Mouse (Mus musculus) lung, embryonic 14.5 days (tissue): ENCODE results near the gene Ctnna2. TPM values are rescaled to one million over a fixed set of nuclear protein-coding genes. Genes with fewer than 3 reads are reported as not detected.

Source experiments
- ATAC-seq: fragments of 200-750 bp; cut with Nextera tagmentation; 2 replicates; pipeline ENCODE4 v1.8.0; 2017; ENCODE audit warnings: mild to moderate bottlenecking, moderate TSS enrichment, moderate library complexity; ENCODE audit not compliant: insufficient read depth
- DNase-seq: peaks from one replicate; pipeline ENCODE4 v3.0.0-alpha.2; 2015
- H3K27ac ChIP-seq: fragments of 300-500 bp; sonication (generic); 2 replicates; pipeline ENCODE4 v1.5.1; 2014; ENCODE audit warnings: low read depth, mild to moderate bottlenecking, moderate library complexity
- H3K27me3 ChIP-seq: fragments of 300-500 bp; sonication (generic); 2 replicates; pipeline ENCODE4 v1.6.1; 2014; ENCODE audit warnings: low read length, control low read depth; ENCODE audit not compliant: insufficient read depth
- H3K36me3 ChIP-seq: fragments of 300-500 bp; sonication (generic); 2 replicates; pipeline ENCODE4 v1.6.1; 2014; ENCODE audit warnings: control low read depth; ENCODE audit not compliant: insufficient read depth
- H3K4me1 ChIP-seq: fragments of 300-500 bp; sonication (generic); 2 replicates; pipeline ENCODE4 v1.6.1; 2014; ENCODE audit warnings: antibody characterized with exemption, control low read depth; ENCODE audit not compliant: insufficient read depth
- H3K4me2 ChIP-seq: fragments of 300-500 bp; sonication (generic); 2 replicates; pipeline ENCODE4 v1.6.1; 2014; ENCODE audit warnings: mild to moderate bottlenecking
- H3K4me3 ChIP-seq: fragments of 300-500 bp; sonication (generic); 2 replicates; pipeline ENCODE4 v1.5.1; 2014; ENCODE audit warnings: low read depth, low read length
- H3K9ac ChIP-seq: fragments of 300-500 bp; sonication (generic); 2 replicates; pipeline ENCODE4 v1.6.1; 2014
- H3K9me3 ChIP-seq: fragments of 300-500 bp; sonication (generic); 2 replicates; pipeline ENCODE4 v1.6.1; 2016; ENCODE audit warnings: low read depth, low read length, control low read depth
- CTCF ChIP-seq: IDR thresholded peaks from 2 replicates; pipeline ENCODE4 v1.5.1; 2016; ENCODE audit warnings: antibody characterized with exemption, low read depth
- WGBS: fragments of 180-500 bp; shearing (Covaris S2); extraction: QIAGEN DNeasy Blood & Tissue Kit; methylation state at CpG from one replicate; pipeline ENCODE4 v1.1.7; 2014; 5-methylcytosine and 5-hydroxymethylcytosine counted together
- polyA plus RNA-seq: library from polyadenylated mRNA; unstranded; fragments of >200 nt; fragmentation: Nextera tagmentation; extraction: Ambion mirVana; gene quantifications from 2 replicates; pipeline ENCODE4 v1.2.1, GENCODE M21; 2014

Ctnna2 gene
- polyA plus RNA-seq, 1 experiment from 2014 or later, result 4.4 TPM

GRCm38 (mm10) chr6:77391663-77392062 is 587.8 kb downstream of the Ctnna2 start:
- Histone ChIP-seq H3K4me3 (no peak overlapping the region), H3K4me1 (no peaks in the 10 kb centered on the region), H3K36me3 (no peaks in the 10 kb centered on the region), H3K9ac (no peak overlapping the region), H3K9me3 (no peaks in the 10 kb centered on the region), H3K27ac (no peak overlapping the region), H3K27me3 (no peaks in the 10 kb centered on the region), H3K4me2 (no peak overlapping the region)
- no peak for ATAC-seq
- WGBS, result 75% methylated on average over 1 of the region's 1 CpGs
- TF ChIP-seq CTCF, result no peak
- no peak for DNase-seq

GRCm38 (mm10) chr6:77381309-77381708 is 598.2 kb downstream of the Ctnna2 start:
- Histone ChIP-seq H3K36me3 (no peaks in the 10 kb centered on the region), H3K27ac (no peak overlapping the region), H3K4me3 (no peak overlapping the region), H3K4me1 (no peaks in the 10 kb centered on the region), H3K9me3 (no peaks in the 10 kb centered on the region), H3K4me2 (no peak overlapping the region), H3K27me3 (no peaks in the 10 kb centered on the region), H3K9ac (no peak overlapping the region)
- ATAC-seq (no peak), DNase-seq (no peak)
- TF ChIP-seq CTCF, result no peak

GRCm38 (mm10) chr6:77373132-77373531 is 606.4 kb downstream of the Ctnna2 start:
- 43% methylated on average over 5 of the region's 5 CpGs for WGBS
- Histone ChIP-seq H3K4me2 (no peak overlapping the region), H3K27ac (no peak overlapping the region), H3K4me1 (no peaks in the 10 kb centered on the region), H3K9ac (no peak overlapping the region), H3K4me3 (no peak overlapping the region), H3K36me3 (no peaks in the 10 kb centered on the region), H3K9me3 (no peaks in the 10 kb centered on the region), H3K27me3 (no peaks in the 10 kb centered on the region)
- ATAC-seq, result no peak; the same call in 1 of the 2 replicates
- no peak for TF ChIP-seq CTCF
- peak; percentile 53 for DNase-seq

- H3K9me3 ChIP-seq, result no peaks in the 10 kb centered on the region
- DNase-seq (no peak), ATAC-seq (no peak)
- WGBS, result 91% methylated on average over 2 of the region's 2 CpGs
- no peaks in the 10 kb centered on the region for H3K4me1 ChIP-seq
- no peak overlapping the region for H3K4me3 ChIP-seq
- no peaks in the 10 kb centered on the region for H3K36me3 ChIP-seq
- no peak overlapping the region for H3K4me2 ChIP-seq
- TF ChIP-seq CTCF, result no peak
- no peaks in the 10 kb centered on the region for H3K27me3 ChIP-seq
- no peak overlapping the region for H3K27ac ChIP-seq
- H3K9ac ChIP-seq, result no peak overlapping the region
Measured at GRCm38 (mm10) chr6:77371147-77371546, 608.4 kb downstream of the Ctnna2 start.

GRCm38 (mm10) chr6:77358471-77358837 is 621.0 kb downstream of the Ctnna2 start:
- Histone ChIP-seq H3K27me3 (no peaks in the 10 kb centered on the region), H3K9ac (no peak overlapping the region)
- 47% methylated on average over 6 of the region's 6 CpGs for WGBS

GRCm38 (mm10) chr6:77357748-77358470 is 621.6 kb downstream of the Ctnna2 start:
- no peak overlapping the region for H3K9ac ChIP-seq

More at GRCm38 (mm10) chr6:77358471-77358837, 621.0 kb downstream of the Ctnna2 start:
- DNase-seq (no peak), ATAC-seq (no peak)
- Histone ChIP-seq H3K4me1 (no peaks in the 10 kb centered on the region), H3K4me2 (no peak overlapping the region), H3K9me3 (no peaks in the 10 kb centered on the region), H3K27ac (no peak overlapping the region), H3K36me3 (no peaks in the 10 kb centered on the region), H3K4me3 (no peak overlapping the region)
- no peak for TF ChIP-seq CTCF

GRCm38 (mm10) chr6:77354826-77355225 is 624.7 kb downstream of the Ctnna2 start:
- no peak for TF ChIP-seq CTCF
- H3K4me1 ChIP-seq, result no peaks in the 10 kb centered on the region
- DNase-seq (no peak), ATAC-seq (no peak)
- WGBS, result 31% methylated on average over 1 of the region's 1 CpGs
- H3K27ac ChIP-seq, result no peak overlapping the region
- H3K36me3 ChIP-seq, result no peaks in the 10 kb centered on the region
- H3K9ac ChIP-seq, result no peak overlapping the region
- H3K4me2 ChIP-seq, result no peak overlapping the region
- H3K4me3 ChIP-seq, result no peak overlapping the region
- H3K9me3 ChIP-seq, result no peaks in the 10 kb centered on the region
- H3K27me3 ChIP-seq, result no peaks in the 10 kb centered on the region

More at GRCm38 (mm10) chr6:77357748-77358470, 621.6 kb downstream of the Ctnna2 start:
- Histone ChIP-seq H3K9me3 (no peaks in the 10 kb centered on the region), H3K36me3 (no peaks in the 10 kb centered on the region), H3K4me1 (no peaks in the 10 kb centered on the region), H3K27ac (no peak overlapping the region), H3K27me3 (no peaks in the 10 kb centered on the region), H3K4me2 (no peak overlapping the region), H3K4me3 (no peak overlapping the region)
- 67% methylated on average over 9 of the region's 9 CpGs for WGBS
- no peak for DNase-seq
- ATAC-seq, result no peak
- TF ChIP-seq CTCF, result no peak

- Histone ChIP-seq H3K9me3 (no peaks in the 10 kb centered on the region), H3K9ac (no peak overlapping the region), H3K36me3 (no peaks in the 10 kb centered on the region), H3K27me3 (no peaks in the 10 kb centered on the region), H3K4me1 (no peaks in the 10 kb centered on the region), H3K27ac (no peak overlapping the region), H3K4me2 (no peak overlapping the region), H3K4me3 (no peak overlapping the region)
- DNase-seq, result no peak
- no peak for TF ChIP-seq CTCF
- ATAC-seq, result no peak
Measured at GRCm38 (mm10) chr6:77343781-77344180, 635.7 kb downstream of the Ctnna2 start.
